Mouse (Mus musculus) megakaryocyte, adult 5-6 weeks (primary cell): ENCODE data around the gene Cox7a2l. TPM values are rescaled to one million over a fixed set of nuclear protein-coding genes. Genes with fewer than 3 reads are reported as not detected.

Experiments
- ATAC-seq: 2 replicates; pipeline ENCODE4 v1.8.0; 2016; ENCODE audit warnings: mild to moderate bottlenecking, inconsistent platforms; ENCODE audit not compliant: poor library complexity, severe bottlenecking
- total RNA-seq, 2 experiments: library from RNA; stranded (forward) in 1 of 2; stranded (reverse) in 1 of 2; fragments of 153-499, 151-499 nt in 1 of 2; fragments of 221-1000, 200-1000 nt in 1 of 2; gene quantifications; 2 replicates each; pipeline versions ENCODE4 v1.2.3 to v1.2.4; 2015 to 2017

Gene Cox7a2l
- total RNA-seq, 2 experiments from 2014 or later = 228 to 313 TPM

GRCm38 (mm10) chr17:83457271-83457670, 59.9 kb downstream of the Cox7a2l start:
- no peak for ATAC-seq

GRCm38 (mm10) chr17:83453587-83453986, 63.5 kb downstream of the Cox7a2l start:
- no peak for ATAC-seq

- no peak for ATAC-seq
Observed at GRCm38 (mm10) chr17:83452451-83452850, 64.7 kb downstream of the Cox7a2l start.

Other genes starting within 250 kb of the Cox7a2l start
- gene Eml4, start 166.4 kb downstream of the Cox7a2l start, total RNA-seq (2015) = 28.1 and 30.8 TPM in 2 replicates
- 43.8 and 59.8 TPM in 2 replicates for gene Eml4, start 166.4 kb downstream of the Cox7a2l start, total RNA-seq (2017)
- 0.16 TPM in 1 of 2 replicates, not detected in the other for gene Kcng3, start 114.6 kb upstream of the Cox7a2l start, total RNA-seq (2015)
- gene Kcng3, start 114.6 kb upstream of the Cox7a2l start, total RNA-seq (2017) = not detected in 2 replicates
- 79.2 and 84.9 TPM in 2 replicates for gene Mta3, start 188.8 kb upstream of the Cox7a2l start, total RNA-seq (2015)
- 65.7 and 74.1 TPM in 2 replicates for gene Mta3, start 188.8 kb upstream of the Cox7a2l start, total RNA-seq (2017)